In genomic region chr7:100723453-100724294, GRCm38 (mm10) we compare ENCODE assay signal across 12 mouse cellular contexts. TPM values are rescaled to one million over a fixed set of nuclear protein-coding genes. Genes with fewer than 3 reads are reported as not detected.
DNase-seq lines count a peak whose midpoint lies in the region; ATAC-seq and TF ChIP-seq lines count a peak whose summit lies in the region.
"Had no signal": no experiment of that assay in that cellular context is flagged by ENCODE, and none has a peak within 500 bp of the region (broad histone marks: within the 10 kb centered on the region; RNA-seq: fewer than 3 reads in every experiment).

No protein-coding gene starts in this region.

- TF ChIP-seq POLR2A in brain, embryonic 14.5 days (IDR thresholded peaks at IDR 0.05; ENCODE audit: borderline replicate concordance, extremely low read depth, insufficient read depth, insufficient read length, poor library complexity, severe bottlenecking), result no peak

- 19% methylated on average over 12 of the region's 12 CpGs for WGBS in hindbrain, embryonic 11.5 days
- 9% methylated on average over 12 of the region's 12 CpGs for WGBS in midbrain, embryonic 14.5 days

- peaks cover 4% of the 10 kb centered on the region; the same call in 1 of the 2 replicates for H3K4me1 ChIP-seq in hindbrain, embryonic 11.5 days (replicated peaks; ENCODE audit: control insufficient read depth, insufficient read depth, low read length)
- H3K4me1 ChIP-seq in midbrain, embryonic 14.5 days (ENCODE audit: control insufficient read depth, insufficient read depth, low read length), result peaks cover 27% of the 10 kb centered on the region

- ATAC-seq in hindbrain, embryonic 11.5 days (ENCODE audit: low FRiP score), result no peak
- ATAC-seq in midbrain, embryonic 14.5 days (ENCODE audit: low FRiP score, low TSS enrichment), result no peak
- ATAC-seq: liver, postnatal 0 days had no signal

- H3K27me3 ChIP-seq in hindbrain, embryonic 11.5 days (ENCODE audit: control insufficient read depth, insufficient read depth, low read length), result no peaks in the 10 kb centered on the region
- H3K27me3 ChIP-seq in midbrain, embryonic 14.5 days (ENCODE audit: control insufficient read depth, insufficient read depth, low read length), result no peaks in the 10 kb centered on the region
- H3K27me3 ChIP-seq: CH12.LX had no signal

- H3K4me2 ChIP-seq in hindbrain, embryonic 11.5 days (replicated peaks; ENCODE audit: low read depth, low read length), result no peak overlapping the region
- peak overlapping the region; percentile 38 for H3K4me2 ChIP-seq in midbrain, embryonic 14.5 days (ENCODE audit: low read length)

- no peak overlapping the region for H3K4me3 ChIP-seq in hindbrain, embryonic 11.5 days (ENCODE audit: low read depth, low read length)
- no peak overlapping the region for H3K4me3 ChIP-seq in midbrain, embryonic 14.5 days (replicated peaks; ENCODE audit: low read depth, low read length)

- no peak for TF ChIP-seq CTCF in brain, embryonic 14.5 days (IDR thresholded peaks at IDR 0.05; ENCODE audit: borderline replicate concordance, extremely low read depth, insufficient read depth, insufficient read length)

- peak; percentile 71 for DNase-seq in Muller cell, postnatal 12 days (ENCODE audit: inconsistent ontology term)
- peak; percentile 73 for DNase-seq in brain, embryonic 14.5 days (ENCODE audit: low read depth)
- peak; percentile 21 for DNase-seq in hindbrain, embryonic 11.5 days (ENCODE audit: low spot score)
- peak; percentile 45 for DNase-seq in midbrain, embryonic 14.5 days
- no peak for DNase-seq in thymus, postnatal 25 days
- no peak for DNase-seq in left cerebral cortex, adult 18-20 months (ENCODE audit: low spot score in 2 of 2)
- DNase-seq in frontal cortex, postnatal 36 days (ENCODE audit: low spot score in 2 of 2), result no peak
- DNase-seq: adrenal gland, postnatal 36 days; kidney, adult 8-10 months; left cerebral cortex, postnatal 4 days; liver, postnatal 0 days had no signal

- 0 out of 2 replicates have a peak overlapping the region, but pooled peaks have one; percentile 0 for H3K9ac ChIP-seq in hindbrain, embryonic 11.5 days (ENCODE audit: low read depth, low read length)
- peak overlapping the region; percentile 43; the same call in 1 of the 2 replicates for H3K9ac ChIP-seq in midbrain, embryonic 14.5 days (replicated peaks; ENCODE audit: low read length)
- H3K9ac ChIP-seq: liver, postnatal 0 days had no signal

- H3K36me3 ChIP-seq in hindbrain, embryonic 11.5 days (ENCODE audit: control insufficient read depth, insufficient read depth, low read length), result no peaks in the 10 kb centered on the region
- H3K36me3 ChIP-seq in midbrain, embryonic 14.5 days (ENCODE audit: control insufficient read depth, insufficient read depth, low read length), result no peaks in the 10 kb centered on the region

- no peaks in the 10 kb centered on the region for H3K9me3 ChIP-seq in hindbrain, embryonic 11.5 days (ENCODE audit: control insufficient read depth, low read length)
- no peaks in the 10 kb centered on the region for H3K9me3 ChIP-seq in midbrain, embryonic 14.5 days (ENCODE audit: control insufficient read depth, low read length)

- H3K27ac ChIP-seq in hindbrain, embryonic 11.5 days (ENCODE audit: low read depth, low read length), result peak overlapping the region; percentile 61
- peak overlapping the region; percentile 79 for H3K27ac ChIP-seq in midbrain, embryonic 14.5 days (replicated peaks; ENCODE audit: low read depth, low read length)

RNA-seq across cellular contexts. Expression of gene Fam168a, which starts 17.2 kb away (rescaled TPM):
- 150 and 158 TPM in 2 replicates for polyA plus RNA-seq in brain, embryonic 14.5 days (2012; rRNA removed)
- polyA plus RNA-seq in hindbrain, embryonic 11.5 days (2014; fragmentation: Nextera tagmentation; extraction: Ambion mirVana), result 36.8 and 48.4 TPM in 2 replicates
- polyA plus RNA-seq in midbrain, embryonic 14.5 days (2014; fragmentation: Nextera tagmentation; extraction: Ambion mirVana), result 113 and 128 TPM in 2 replicates
- 100 to 1,000 TPM; 198 to 207 TPM for total RNA-seq in left cerebral cortex, adult 18-20 months (2021)

Comparison
In these comparisons a context has a peak if more than half of its experiments do, and no peak if none do; other contexts are left out.
1. DNase-seq: peak in Muller cell, postnatal 12 days (single experiment), brain, embryonic 14.5 days (single experiment), hindbrain, embryonic 11.5 days (single experiment) and midbrain, embryonic 14.5 days (single experiment); none in thymus, postnatal 25 days (single experiment), left cerebral cortex, adult 18-20 months (0 of 2) and frontal cortex, postnatal 36 days (0 of 2).